Mouse (Mus musculus): ENCODE data around the gene Wdr90. TPM values are rescaled to one million over a fixed set of nuclear protein-coding genes. Genes with fewer than 3 reads are reported as not detected.

The Wdr90 gene
- total and polyA plus RNA-seq, 2 experiments from 2014 or later: 13.2 to 40.2 TPM

GRCm38 (mm10) chr17:25888837-25889236, 27.5 kb upstream of the Wdr90 start:
- no peak overlapping the region for H3K4me3 ChIP-seq (ENCODE audit: low read depth, low read length)
- TF ChIP-seq CTCF (IDR thresholded peaks at IDR 0.05; ENCODE audit: low read depth): no peak
- 77% methylated on average over 3 of the region's 3 CpGs for WGBS

GRCm38 (mm10) chr17:25887467-25887866, 26.2 kb upstream of the Wdr90 start:
- no peak for ATAC-seq
- H3K9ac ChIP-seq: no peak overlapping the region
- no peaks in the 10 kb centered on the region for H3K9me3 ChIP-seq (ENCODE audit: low read length)
- H3K27me3 ChIP-seq (ENCODE audit: insufficient read depth, low read length): no peaks in the 10 kb centered on the region
- no peak for DNase-seq
- H3K36me3 ChIP-seq (ENCODE audit: insufficient read depth): peaks cover 32% of the 10 kb centered on the region
- TF ChIP-seq CTCF (IDR thresholded peaks at IDR 0.05; ENCODE audit: low read depth): no peak
- H3K4me1 ChIP-seq (ENCODE audit: insufficient read depth): no peaks in the 10 kb centered on the region
- H3K4me2 ChIP-seq (ENCODE audit: low read depth): no peak overlapping the region
- 79% methylated on average over 10 of the region's 10 CpGs for WGBS
- H3K27ac ChIP-seq (ENCODE audit: low read depth, low read length): no peak overlapping the region
- H3K4me3 ChIP-seq (ENCODE audit: low read depth, low read length): no peak overlapping the region

More at GRCm38 (mm10) chr17:25888837-25889236, 27.5 kb upstream of the Wdr90 start:
- H3K27me3 ChIP-seq (ENCODE audit: insufficient read depth, low read length): no peaks in the 10 kb centered on the region
- DNase-seq (peak; percentile 46), ATAC-seq (peak; percentile 51; the same call in 1 of the 2 replicates)
- H3K27ac ChIP-seq (ENCODE audit: low read depth, low read length): no peak overlapping the region
- H3K9ac ChIP-seq: no peak overlapping the region
- H3K36me3 ChIP-seq (ENCODE audit: insufficient read depth): peaks cover 19% of the 10 kb centered on the region
- no peak overlapping the region for H3K4me2 ChIP-seq (ENCODE audit: low read depth)
- no peaks in the 10 kb centered on the region for H3K4me1 ChIP-seq (ENCODE audit: insufficient read depth)
- no peaks in the 10 kb centered on the region for H3K9me3 ChIP-seq (ENCODE audit: low read length)

- TF ChIP-seq CTCF (IDR thresholded peaks at IDR 0.05; ENCODE audit: low read depth): no peak
- Histone ChIP-seq H3K27me3 (ENCODE audit: insufficient read depth, low read length) (no peaks in the 10 kb centered on the region), H3K9ac (no peak overlapping the region), H3K27ac (ENCODE audit: low read depth, low read length) (no peak overlapping the region), H3K36me3 (ENCODE audit: insufficient read depth) (peaks cover 33% of the 10 kb centered on the region), H3K9me3 (ENCODE audit: low read length) (no peaks in the 10 kb centered on the region), H3K4me1 (ENCODE audit: insufficient read depth) (no peaks in the 10 kb centered on the region), H3K4me2 (ENCODE audit: low read depth) (no peak overlapping the region), H3K4me3 (ENCODE audit: low read depth, low read length) (no peak overlapping the region)
- ATAC-seq: no peak
- no peak for DNase-seq
Observed at GRCm38 (mm10) chr17:25886806-25887205, 25.5 kb upstream of the Wdr90 start.

GRCm38 (mm10) chr17:25885636-25886035, 24.3 kb upstream of the Wdr90 start:
- Histone ChIP-seq H3K4me1 (ENCODE audit: insufficient read depth) (no peaks in the 10 kb centered on the region), H3K4me2 (ENCODE audit: low read depth) (no peak overlapping the region), H3K27me3 (ENCODE audit: insufficient read depth, low read length) (no peaks in the 10 kb centered on the region), H3K4me3 (ENCODE audit: low read depth, low read length) (no peak overlapping the region), H3K27ac (ENCODE audit: low read depth, low read length) (no peak overlapping the region), H3K9me3 (ENCODE audit: low read length) (no peaks in the 10 kb centered on the region), H3K36me3 (ENCODE audit: insufficient read depth) (peaks cover 33% of the 10 kb centered on the region), H3K9ac (no peak overlapping the region)
- TF ChIP-seq CTCF (IDR thresholded peaks at IDR 0.05; ENCODE audit: low read depth): peak; percentile 60
- 57% methylated on average over 4 of the region's 4 CpGs for WGBS
- no peak for ATAC-seq
- no peak for DNase-seq

GRCm38 (mm10) chr17:25883824-25884223, 22.5 kb upstream of the Wdr90 start:
- Histone ChIP-seq H3K36me3 (ENCODE audit: insufficient read depth) (peaks cover 26% of the 10 kb centered on the region), H3K9me3 (ENCODE audit: low read length) (no peaks in the 10 kb centered on the region), H3K9ac (no peak overlapping the region), H3K27ac (ENCODE audit: low read depth, low read length) (no peak overlapping the region), H3K27me3 (ENCODE audit: insufficient read depth, low read length) (no peaks in the 10 kb centered on the region), H3K4me2 (ENCODE audit: low read depth) (no peak overlapping the region), H3K4me3 (ENCODE audit: low read depth, low read length) (no peak overlapping the region), H3K4me1 (ENCODE audit: insufficient read depth) (no peaks in the 10 kb centered on the region)
- ATAC-seq (no peak), DNase-seq (no peak)
- peak; percentile 35; the same call in 1 of the 2 replicates for TF ChIP-seq CTCF (IDR thresholded peaks at IDR 0.05; ENCODE audit: low read depth)
- 96% methylated on average over 3 of the region's 3 CpGs for WGBS

- Histone ChIP-seq H3K4me2 (ENCODE audit: low read depth) (no peak overlapping the region), H3K4me1 (ENCODE audit: insufficient read depth) (no peaks in the 10 kb centered on the region), H3K9me3 (ENCODE audit: low read length) (no peaks in the 10 kb centered on the region), H3K36me3 (ENCODE audit: insufficient read depth) (peaks cover 29% of the 10 kb centered on the region), H3K27ac (ENCODE audit: low read depth, low read length) (no peak overlapping the region), H3K27me3 (ENCODE audit: insufficient read depth, low read length) (no peaks in the 10 kb centered on the region), H3K4me3 (ENCODE audit: low read depth, low read length) (no peak overlapping the region), H3K9ac (no peak overlapping the region)
- no peak for TF ChIP-seq CTCF (IDR thresholded peaks at IDR 0.05; ENCODE audit: low read depth)
- ATAC-seq (no peak), DNase-seq (no peak)
- 79% methylated on average over 8 of the region's 8 CpGs for WGBS
Observed at GRCm38 (mm10) chr17:25883268-25883667, 22.0 kb upstream of the Wdr90 start.

- peaks cover 36% of the 10 kb centered on the region for H3K36me3 ChIP-seq (ENCODE audit: insufficient read depth)
- no peak; the same call in 1 of the 2 replicates for TF ChIP-seq CTCF (IDR thresholded peaks at IDR 0.05; ENCODE audit: low read depth)
- ATAC-seq (peak; percentile 30), DNase-seq (no peak)
- no peak overlapping the region for H3K27ac ChIP-seq (ENCODE audit: low read depth, low read length)
- WGBS: 49% methylated on average over 5 of the region's 5 CpGs
- no peak overlapping the region for H3K4me2 ChIP-seq (ENCODE audit: low read depth)
- no peak overlapping the region for H3K4me3 ChIP-seq (ENCODE audit: low read depth, low read length)
- H3K27me3 ChIP-seq (ENCODE audit: insufficient read depth, low read length): no peaks in the 10 kb centered on the region
- H3K9me3 ChIP-seq (ENCODE audit: low read length): no peaks in the 10 kb centered on the region
- H3K4me1 ChIP-seq (ENCODE audit: insufficient read depth): no peaks in the 10 kb centered on the region
- no peak overlapping the region for H3K9ac ChIP-seq
Observed at GRCm38 (mm10) chr17:25882306-25882705, 21.0 kb upstream of the Wdr90 start.

Data from forebrain, postnatal 0 days (tissue).